Mouse (Mus musculus): Measurements from ENCODE around the gene Lrg1.
"Not testable (repeated sequence)": the region's sequence is repeated elsewhere in the genome, so short reads cannot be mapped to it uniquely, and the experiment has no call there.

GRCm38 (mm10) chr17:56104821-56105220 lies 17.0 kb downstream of the Lrg1 start:
- TF ChIP-seq CTCF (conservative IDR thresholded peaks at IDR 0.05; ENCODE audit: low read length); NANOG (IDR thresholded peaks at IDR 0.05; ENCODE audit: borderline replicate concordance, low read length): not testable (repeated sequence)
